Mouse (Mus musculus) E14TG2a.4 (cell line): ENCODE data around the gene Agxt.
A peak's percentile ranks its signal among the peaks of the same experiment; 100 is the strongest.

Experiments used
- H3K27me3 ChIP-seq: 2 replicates; pipeline ENCODE4 v1.6.1; 2014; ENCODE audit warnings: low read length, control low read depth; ENCODE audit not compliant: insufficient read depth
- H3K36me3 ChIP-seq: 2 replicates; pipeline ENCODE4 v1.6.1; 2014; ENCODE audit warnings: low read length, control low read depth; ENCODE audit not compliant: insufficient read depth
- H3K4me1 ChIP-seq: replicated peaks from 2 replicates; pipeline ENCODE4 v1.6.1; 2014; ENCODE audit warnings: low read depth, low read length, control low read depth
- H3K4me3 ChIP-seq: replicated peaks from 2 replicates; pipeline ENCODE4 v1.5.1; 2014; ENCODE audit warnings: mild to moderate bottlenecking, low read length
- H3K9me3 ChIP-seq: 2 replicates; pipeline ENCODE4 v1.6.1; 2014; ENCODE audit warnings: low read length, control low read depth
- CTCF ChIP-seq: conservative IDR thresholded peaks from 2 replicates; pipeline ENCODE4 v1.5.1; 2014; ENCODE audit warnings: low read length
- NANOG ChIP-seq: IDR thresholded peaks from 2 replicates; pipeline ENCODE4 v1.6.1; 2014; ENCODE audit warnings: borderline replicate concordance, low read length, mixed read lengths
- POU5F1 ChIP-seq: IDR thresholded peaks from 2 replicates; pipeline ENCODE4 v1.6.1; 2014; ENCODE audit warnings: low read length, borderline replicate concordance

The Agxt gene

GRCm38 (mm10) chr1:93160501-93161133 lies 25.6 kb downstream of the Agxt start, which contains the start of gene 2310007B03Rik:
TSS of gene 2310007B03Rik (minus strand) at chr1:93160948.
- H3K4me1 ChIP-seq, result peaks cover 21% of the 10 kb centered on the region
- H3K9me3 ChIP-seq, result no peaks in the 10 kb centered on the region
- TF ChIP-seq NANOG (no peak), POU5F1 (no peak), CTCF (no peak)
- peak within 1 kb of the TSS; percentile 32; the same call in 1 of the 2 replicates for H3K4me3 ChIP-seq
- no peaks in the 10 kb centered on the region for H3K36me3 ChIP-seq
- H3K27me3 ChIP-seq, result peaks cover 35% of the 10 kb centered on the region

DNA sequence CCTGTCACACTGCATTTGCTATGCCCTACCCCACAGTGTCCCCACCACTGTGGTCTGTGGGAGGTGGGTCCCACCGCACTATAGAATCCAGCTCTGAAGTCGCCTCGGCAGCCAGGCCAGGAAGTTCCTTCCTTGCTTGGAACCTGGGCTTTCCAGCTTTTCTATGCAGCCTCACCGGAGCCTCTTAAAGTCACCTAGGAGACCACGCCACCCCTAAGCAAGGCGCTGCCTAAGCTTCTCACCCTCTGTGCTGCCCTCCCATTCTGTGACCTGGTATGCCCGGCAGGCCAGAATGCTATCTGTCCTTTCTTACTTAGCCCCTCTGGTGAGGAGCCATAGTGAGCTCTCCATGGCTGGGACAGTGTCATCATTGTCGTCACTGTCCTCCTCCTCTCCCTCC lies 26.3 kb downstream of the Agxt start:
- no peaks in the 10 kb centered on the region for H3K9me3 ChIP-seq
- TF ChIP-seq CTCF (no peak), NANOG (no peak)
- H3K27me3 ChIP-seq, result peaks cover 32% of the 10 kb centered on the region
- H3K4me1 ChIP-seq, result peaks cover 21% of the 10 kb centered on the region
- no peaks in the 10 kb centered on the region for H3K36me3 ChIP-seq
- no peak overlapping the region for H3K4me3 ChIP-seq

DNA sequence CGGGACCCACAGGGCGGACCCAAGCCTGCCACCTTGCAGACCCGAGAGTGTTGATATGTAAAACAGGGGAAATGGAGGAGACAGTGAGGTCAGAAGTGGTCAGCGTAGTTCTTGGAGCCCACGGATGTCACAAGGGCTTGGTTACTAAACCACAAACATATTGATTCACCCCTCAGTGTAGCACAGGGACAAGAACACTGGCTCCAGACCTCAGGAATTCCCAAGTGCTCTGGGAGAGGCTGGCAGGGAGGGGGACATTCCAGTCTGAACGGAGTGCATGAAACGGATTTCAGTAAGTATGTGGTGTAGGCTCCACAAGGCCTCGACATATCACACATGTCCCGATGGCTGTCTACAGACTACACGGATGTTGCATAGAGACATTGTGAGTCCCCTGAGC lies 26.9 kb downstream of the Agxt start:
- Histone ChIP-seq H3K36me3 (no peaks in the 10 kb centered on the region), H3K27me3 (peaks cover 32% of the 10 kb centered on the region), H3K9me3 (no peaks in the 10 kb centered on the region), H3K4me1 (peaks cover 21% of the 10 kb centered on the region), H3K4me3 (no peak overlapping the region)
- no peak for TF ChIP-seq NANOG
- TF ChIP-seq POU5F1, result no peak
- no peak for TF ChIP-seq CTCF

- TF ChIP-seq CTCF (no peak), NANOG (no peak), POU5F1 (no peak)
- H3K9me3 ChIP-seq, result no peaks in the 10 kb centered on the region
Observed at GRCm38 (mm10) chr1:93162588-93162987, 27.5 kb downstream of the Agxt start.

GRCm38 (mm10) chr1:93165447-93165846 lies 30.4 kb downstream of the Agxt start:
- TF ChIP-seq POU5F1, result no peak
- TF ChIP-seq NANOG, result no peak
- TF ChIP-seq CTCF, result no peak
- H3K4me1 ChIP-seq, result peaks cover 22% of the 10 kb centered on the region
- H3K36me3 ChIP-seq, result no peaks in the 10 kb centered on the region
- H3K9me3 ChIP-seq, result no peaks in the 10 kb centered on the region
- H3K27me3 ChIP-seq, result peaks cover 36% of the 10 kb centered on the region
- H3K4me3 ChIP-seq, result no peak overlapping the region

More at GRCm38 (mm10) chr1:93162588-93162987, 27.5 kb downstream of the Agxt start:
- peaks cover 21% of the 10 kb centered on the region for H3K4me1 ChIP-seq
- no peaks in the 10 kb centered on the region for H3K36me3 ChIP-seq
- no peak overlapping the region for H3K4me3 ChIP-seq
- H3K27me3 ChIP-seq, result peaks cover 32% of the 10 kb centered on the region

DNA sequence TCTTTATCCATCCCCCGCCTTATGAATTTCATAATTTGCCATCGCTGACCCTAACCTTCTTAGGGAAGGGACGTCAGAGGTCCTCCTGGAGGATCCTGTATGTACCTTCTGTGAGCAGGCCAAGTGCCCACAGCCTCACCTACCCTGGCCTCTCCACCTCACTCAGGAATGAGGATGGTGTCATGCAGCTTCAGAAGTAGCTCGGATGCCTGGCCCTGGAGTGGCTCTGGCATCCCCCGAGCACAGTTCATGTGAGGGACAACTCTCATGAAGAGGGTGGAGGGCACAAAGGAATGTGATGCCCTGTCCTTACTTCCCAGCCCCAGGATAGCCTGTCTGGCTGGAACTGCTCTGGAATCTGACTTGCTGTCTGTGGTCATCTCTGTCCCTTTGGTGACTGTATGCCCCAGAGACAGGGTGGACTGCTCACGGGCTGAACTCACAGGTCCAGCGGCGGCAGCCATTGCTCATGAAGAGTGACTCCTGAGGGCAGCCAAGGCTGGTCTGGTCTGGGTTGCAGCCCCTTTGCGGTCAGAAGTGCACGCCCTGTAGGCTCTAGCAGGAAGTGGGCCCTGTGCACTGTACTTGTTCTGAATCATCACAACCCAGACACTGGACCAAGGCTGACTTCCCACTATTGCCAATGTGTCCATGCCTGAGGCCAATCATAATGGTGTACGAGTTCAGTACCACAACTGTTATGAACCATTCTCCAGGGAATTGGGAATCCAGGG lies 31.5 kb downstream of the Agxt start:
- Histone ChIP-seq H3K9me3 (no peaks in the 10 kb centered on the region), H3K36me3 (no peaks in the 10 kb centered on the region), H3K27me3 (peaks cover 28% of the 10 kb centered on the region), H3K4me1 (peaks cover 11% of the 10 kb centered on the region), H3K4me3 (no peak overlapping the region)
- TF ChIP-seq NANOG, result no peak
- no peak for TF ChIP-seq CTCF
- no peak for TF ChIP-seq POU5F1

- Histone ChIP-seq H3K9me3 (no peaks in the 10 kb centered on the region), H3K4me3 (no peak within 1 kb of the TSS), H3K27me3 (peaks cover 27% of the 10 kb centered on the region), H3K36me3 (no peaks in the 10 kb centered on the region), H3K4me1 (peaks cover 8% of the 10 kb centered on the region)
- TF ChIP-seq POU5F1 (no peak), NANOG (no peak), CTCF (no peak)
Observed at GRCm38 (mm10) chr1:93168295-93168775, 33.3 kb downstream of the Agxt start, which contains the start of gene Crocc2. TSS of gene Crocc2 (plus strand) at chr1:93168725.

DNA sequence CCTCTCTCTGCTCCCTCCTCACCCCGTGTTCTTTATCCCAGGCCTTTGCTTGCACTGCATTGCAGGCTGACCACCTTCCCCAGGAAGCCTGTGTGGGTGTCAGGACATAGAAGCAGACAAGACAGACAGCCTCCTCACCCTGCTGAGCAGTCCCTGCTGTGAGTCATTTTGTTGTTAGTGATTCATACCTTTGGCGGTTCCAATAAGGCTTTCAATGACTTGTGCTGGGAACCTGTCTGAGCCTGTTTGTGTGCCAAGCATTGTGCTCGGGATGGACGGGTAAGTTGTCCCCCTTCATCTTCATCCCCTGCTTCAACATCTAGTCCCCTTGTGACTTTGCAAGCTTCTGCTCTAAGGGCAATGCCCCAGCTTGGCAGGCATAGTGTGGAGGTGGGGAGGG lies 38.6 kb downstream of the Agxt start:
- Histone ChIP-seq H3K4me3 (no peak overlapping the region), H3K4me1 (peaks cover 41% of the 10 kb centered on the region), H3K9me3 (no peaks in the 10 kb centered on the region), H3K36me3 (no peaks in the 10 kb centered on the region), H3K27me3 (peaks cover 48% of the 10 kb centered on the region)
- TF ChIP-seq CTCF (no peak), NANOG (no peak), POU5F1 (no peak)
